Mouse (Mus musculus) neural tube, embryonic 12.5 days (tissue): ENCODE measurements around the gene Fzd4. TPM values are rescaled to one million over a fixed set of nuclear protein-coding genes. Genes with fewer than 3 reads are reported as not detected.
A peak's percentile ranks its signal among the peaks of the same experiment; 100 is the strongest.

Experiments used
- ATAC-seq: fragments of 200-750 bp; cut with Nextera tagmentation; 2 replicates; pipeline ENCODE4 v1.8.0; 2017; ENCODE audit warnings: low read depth, mild to moderate bottlenecking, moderate TSS enrichment, moderate library complexity; ENCODE audit not compliant: low FRiP score
- H3K27ac ChIP-seq: fragments of 300-500 bp; sonication (generic); 2 replicates; pipeline ENCODE4 v1.5.1; 2016
- H3K27me3 ChIP-seq: fragments of 300-500 bp; sonication (generic); replicated peaks from 2 replicates; pipeline ENCODE4 v1.6.1; 2016; ENCODE audit warnings: mild to moderate bottlenecking
- H3K36me3 ChIP-seq: fragments of 300-500 bp; sonication (generic); 2 replicates; pipeline ENCODE4 v1.6.1; 2016; ENCODE audit warnings: mild to moderate bottlenecking
- H3K4me1 ChIP-seq: fragments of 300-500 bp; sonication (generic); 2 replicates; pipeline ENCODE4 v1.6.1; 2016
- H3K4me2 ChIP-seq: fragments of 300-500 bp; sonication (generic); replicated peaks from 2 replicates; pipeline ENCODE4 v1.6.1; 2016; ENCODE audit warnings: mild to moderate bottlenecking
- H3K4me3 ChIP-seq: fragments of 300-500 bp; sonication (generic); 2 replicates; pipeline ENCODE4 v1.5.1; 2016
- H3K9ac ChIP-seq: fragments of 300-500 bp; sonication (generic); 2 replicates; pipeline ENCODE4 v1.6.1; 2016; ENCODE audit warnings: mild to moderate bottlenecking
- H3K9me3 ChIP-seq: fragments of 300-500 bp; sonication (generic); 2 replicates; pipeline ENCODE4 v1.6.1; 2016; ENCODE audit warnings: mild to moderate bottlenecking
- WGBS: fragments of 180-500 bp; shearing (Covaris S2); methylation state at CpG from one replicate; pipeline ENCODE4 v1.1.7; 2016; 5-methylcytosine and 5-hydroxymethylcytosine counted together
- polyA plus RNA-seq: library from polyadenylated mRNA; unstranded; fragments of >200 nt; fragmentation: Nextera tagmentation; extraction: Ambion mirVana; gene quantifications from 2 replicates; pipeline ENCODE4 v1.2.1, GENCODE M21; 2016

Fzd4 gene
- polyA plus RNA-seq, 1 experiment from 2014 or later, result 2.9 TPM

DNA sequence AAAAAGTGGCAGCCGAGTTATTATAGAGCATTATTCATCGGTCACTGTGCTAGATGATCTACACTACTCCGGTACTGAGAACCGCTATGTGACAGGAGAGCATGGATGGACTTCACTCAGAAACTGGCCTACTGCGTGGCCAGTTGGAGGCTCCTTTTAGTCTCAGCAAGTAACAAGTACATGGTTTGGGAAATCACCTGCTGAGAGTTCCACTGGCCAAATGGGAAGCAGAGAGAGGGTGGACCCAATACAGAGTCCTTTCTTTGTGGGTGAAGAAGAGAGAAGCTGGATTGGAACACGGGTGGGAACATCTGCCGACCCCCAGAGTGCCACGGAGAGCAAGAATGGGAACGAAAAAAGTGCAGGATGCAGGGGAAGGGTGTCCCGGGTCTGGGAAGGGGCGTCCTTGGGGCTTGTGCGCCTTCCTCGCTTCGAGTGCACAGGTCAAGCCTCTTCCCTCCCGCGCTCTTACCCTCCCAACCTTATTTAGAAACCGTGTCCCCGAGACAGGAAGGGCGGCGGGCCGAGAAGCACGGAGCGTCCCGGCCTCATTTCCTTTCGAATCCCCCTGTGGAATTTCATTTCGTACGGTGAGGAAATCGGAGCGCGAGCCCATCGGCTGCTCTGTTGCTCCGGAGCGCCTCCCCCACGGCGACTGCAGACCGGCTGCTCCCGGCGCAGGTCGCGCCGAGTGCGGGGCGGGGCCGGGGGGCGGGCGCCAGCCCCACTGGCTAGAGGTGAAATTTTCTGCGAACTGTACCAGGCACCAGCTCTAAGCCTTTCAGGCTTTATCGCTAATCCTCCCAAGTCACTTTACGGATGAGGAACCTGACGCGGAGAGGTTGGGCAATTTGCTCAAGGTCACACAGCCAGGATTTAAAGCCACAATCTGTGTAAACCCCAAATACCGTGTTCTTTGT lies 842 bp upstream of the Fzd4 start:
- H3K4me1 ChIP-seq, result peaks cover 4% of the 10 kb centered on the region; the same call in 1 of the 2 replicates
- no peaks in the 10 kb centered on the region for H3K9me3 ChIP-seq
- peak; percentile 84 for ATAC-seq
- H3K27ac ChIP-seq, result peak overlapping the region; percentile 32; the same call in 1 of the 2 replicates
- peak overlapping the region; percentile 57 for H3K4me3 ChIP-seq
- peak overlapping the region; percentile 94 for H3K4me2 ChIP-seq
- H3K27me3 ChIP-seq, result peaks cover 3% of the 10 kb centered on the region; the same call in 1 of the 2 replicates
- H3K9ac ChIP-seq, result peak overlapping the region; percentile 68
- no peaks in the 10 kb centered on the region for H3K36me3 ChIP-seq
- WGBS, result 6% methylated on average over 52 of the region's 52 CpGs

DNA sequence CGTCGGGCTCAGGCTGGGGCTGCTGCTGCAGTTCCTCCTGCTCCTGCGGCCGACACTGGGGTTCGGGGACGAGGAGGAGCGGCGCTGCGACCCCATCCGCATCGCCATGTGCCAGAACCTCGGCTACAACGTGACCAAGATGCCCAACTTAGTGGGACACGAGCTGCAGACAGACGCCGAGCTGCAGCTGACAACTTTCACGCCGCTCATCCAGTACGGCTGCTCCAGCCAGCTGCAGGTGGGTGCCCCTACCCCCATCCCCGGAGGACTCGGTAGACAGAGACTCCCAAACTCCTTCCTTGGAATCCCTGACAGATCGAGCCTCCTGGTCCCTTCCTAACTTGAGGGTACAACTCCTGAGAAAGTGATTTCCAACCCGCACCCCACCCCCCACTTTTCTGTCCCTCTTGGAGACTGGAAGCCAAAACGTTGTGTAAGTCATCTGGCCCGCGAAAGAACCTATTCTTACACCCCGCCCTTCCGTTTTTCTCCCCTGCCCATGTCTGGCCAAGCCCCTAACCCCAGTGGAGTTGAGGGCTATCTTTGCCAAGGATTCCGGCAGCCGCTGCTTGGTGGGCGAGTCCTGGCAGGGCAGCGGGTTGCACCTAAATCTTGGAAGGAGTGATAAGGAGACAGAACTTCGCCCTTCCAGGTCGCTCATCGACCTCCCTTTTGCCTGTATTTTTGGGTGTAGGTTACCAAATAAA lies 732 bp downstream of the Fzd4 start:
- under 1% methylated on average over 35 of the region's 35 CpGs for WGBS
- no peak for ATAC-seq

DNA sequence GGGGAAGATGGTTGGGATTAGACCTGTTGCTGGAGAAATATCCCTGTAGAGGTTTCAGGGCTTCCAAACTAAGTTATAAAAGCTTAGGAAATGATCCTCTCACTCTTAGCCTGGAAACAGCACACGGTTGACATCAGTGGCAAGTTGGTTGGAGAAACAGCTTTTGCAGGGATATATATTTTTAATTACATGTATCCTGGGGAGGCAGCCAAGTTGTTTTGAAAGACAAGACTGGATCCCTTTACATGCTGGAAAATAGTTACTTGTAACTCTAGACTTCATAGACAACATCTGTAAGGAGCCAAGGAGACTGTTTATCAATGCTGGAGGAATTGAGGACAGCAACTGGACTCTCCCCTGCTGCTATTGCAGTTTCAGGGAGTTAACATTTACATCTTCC lies 1.9 kb downstream of the Fzd4 start:
- no peak for ATAC-seq
- Histone ChIP-seq H3K9ac (no peak overlapping the region), H3K27me3 (peaks cover 3% of the 10 kb centered on the region; the same call in 1 of the 2 replicates), H3K9me3 (no peaks in the 10 kb centered on the region), H3K4me1 (peaks cover 4% of the 10 kb centered on the region; the same call in 1 of the 2 replicates), H3K36me3 (no peaks in the 10 kb centered on the region), H3K4me2 (0 out of 2 replicates have a peak overlapping the region, but pooled peaks have one; percentile 4), H3K4me3 (no peak overlapping the region), H3K27ac (no peak overlapping the region)
- 57% methylated on average over 1 of the region's 1 CpGs for WGBS

More for the DNA sequence above, 732 bp downstream of the Fzd4 start:
- H3K27me3 ChIP-seq, result peaks cover 3% of the 10 kb centered on the region; the same call in 1 of the 2 replicates
- H3K9ac ChIP-seq, result peak overlapping the region; percentile 68
- H3K4me3 ChIP-seq, result peak overlapping the region; percentile 57
- peak overlapping the region; percentile 94 for H3K4me2 ChIP-seq
- H3K4me1 ChIP-seq, result peaks cover 4% of the 10 kb centered on the region; the same call in 1 of the 2 replicates
- no peaks in the 10 kb centered on the region for H3K9me3 ChIP-seq
- no peaks in the 10 kb centered on the region for H3K36me3 ChIP-seq
- no peak overlapping the region for H3K27ac ChIP-seq

GRCm38 (mm10) chr7:89407006-89407940 lies 3.1 kb downstream of the Fzd4 start:
- 93% methylated on average over 24 of the region's 24 CpGs for WGBS
- Histone ChIP-seq H3K27ac (no peak overlapping the region), H3K9ac (no peak overlapping the region), H3K9me3 (no peaks in the 10 kb centered on the region), H3K4me1 (peaks cover 4% of the 10 kb centered on the region; the same call in 1 of the 2 replicates), H3K4me2 (0 out of 2 replicates have a peak overlapping the region, but pooled peaks have one; percentile 2), H3K27me3 (peaks cover 3% of the 10 kb centered on the region; the same call in 1 of the 2 replicates), H3K36me3 (no peaks in the 10 kb centered on the region), H3K4me3 (no peak overlapping the region)
- no peak for ATAC-seq

DNA sequence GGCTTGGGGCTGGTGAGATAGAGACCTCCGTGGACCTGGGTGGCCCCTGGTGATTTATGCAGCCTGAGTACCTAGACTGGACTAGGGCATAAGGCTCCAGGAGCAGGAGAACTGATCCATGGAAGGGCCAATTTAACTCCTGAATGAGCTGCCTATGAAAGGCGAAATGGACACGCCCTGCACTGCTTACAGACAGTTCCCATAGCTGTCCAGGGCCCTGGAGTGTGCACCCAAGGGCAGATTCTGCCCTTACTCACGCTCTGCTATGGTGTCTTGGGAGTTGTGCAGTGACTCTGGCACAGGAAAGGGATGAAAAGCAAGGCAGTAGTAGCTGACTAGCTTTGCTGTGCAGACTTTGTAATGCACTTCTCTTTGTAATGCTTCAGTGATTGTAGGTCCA lies 6.1 kb downstream of the Fzd4 start:
- H3K27me3 ChIP-seq, result 0 out of 2 replicates have a peak, but pooled peaks cover 3% of the 10 kb centered on the region
- H3K4me3 ChIP-seq, result no peak overlapping the region
- no peak overlapping the region for H3K27ac ChIP-seq
- H3K36me3 ChIP-seq, result no peaks in the 10 kb centered on the region
- no peak overlapping the region for H3K9ac ChIP-seq
- H3K4me1 ChIP-seq, result no peaks in the 10 kb centered on the region; the same call in 1 of the 2 replicates
- no peaks in the 10 kb centered on the region for H3K9me3 ChIP-seq
- ATAC-seq, result no peak
- H3K4me2 ChIP-seq, result no peak overlapping the region
- WGBS, result 67% methylated on average over 4 of the region's 4 CpGs

DNA sequence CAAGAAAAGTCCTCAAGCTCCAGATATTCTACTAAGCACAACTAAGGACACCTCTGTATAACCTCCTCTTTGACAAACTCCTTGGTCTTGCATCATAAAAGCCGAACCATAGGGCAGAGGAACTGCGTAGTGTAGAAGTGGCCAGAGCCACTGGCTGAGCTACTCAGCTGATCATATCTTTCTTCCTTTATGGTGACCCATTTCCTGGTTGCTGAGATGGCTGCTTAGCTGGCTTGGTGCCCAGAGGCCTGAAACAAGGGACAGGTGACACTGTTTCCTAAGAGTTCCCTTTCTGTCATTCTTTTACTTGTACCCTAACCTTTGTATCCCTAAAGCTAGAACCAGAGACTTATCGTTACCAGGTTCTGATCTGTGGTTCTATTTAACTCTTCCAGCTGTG lies 7.2 kb downstream of the Fzd4 start:
- ATAC-seq, result no peak
- no peaks in the 10 kb centered on the region for H3K4me1 ChIP-seq
- H3K4me3 ChIP-seq, result no peak overlapping the region
- H3K9me3 ChIP-seq, result no peaks in the 10 kb centered on the region
- no peak overlapping the region for H3K4me2 ChIP-seq
- 76% methylated on average over 3 of the region's 3 CpGs for WGBS
- no peak overlapping the region for H3K27ac ChIP-seq
- no peaks in the 10 kb centered on the region for H3K27me3 ChIP-seq
- no peak overlapping the region for H3K9ac ChIP-seq
- no peaks in the 10 kb centered on the region for H3K36me3 ChIP-seq

- Histone ChIP-seq H3K9me3 (no peaks in the 10 kb centered on the region), H3K4me2 (no peak overlapping the region), H3K27me3 (no peaks in the 10 kb centered on the region), H3K9ac (no peak overlapping the region), H3K27ac (no peak overlapping the region), H3K4me3 (no peak overlapping the region), H3K4me1 (no peaks in the 10 kb centered on the region), H3K36me3 (no peaks in the 10 kb centered on the region)
- ATAC-seq, result no peak
- 80% methylated on average over 7 of the region's 7 CpGs for WGBS
Observed at GRCm38 (mm10) chr7:89412094-89412493, 7.9 kb downstream of the Fzd4 start.

- H3K27ac ChIP-seq, result no peak overlapping the region
- ATAC-seq, result no peak
- H3K27me3 ChIP-seq, result no peaks in the 10 kb centered on the region
- no peaks in the 10 kb centered on the region for H3K36me3 ChIP-seq
- H3K4me2 ChIP-seq, result no peak overlapping the region
- no peak overlapping the region for H3K9ac ChIP-seq
- 89% methylated on average over 4 of the region's 4 CpGs for WGBS
- H3K4me1 ChIP-seq, result no peaks in the 10 kb centered on the region
- no peaks in the 10 kb centered on the region for H3K9me3 ChIP-seq
- H3K4me3 ChIP-seq, result no peak overlapping the region
Observed at GRCm38 (mm10) chr7:89416027-89416426, 11.9 kb downstream of the Fzd4 start.

- H3K9ac ChIP-seq, result no peak overlapping the region
- H3K4me2 ChIP-seq, result no peak overlapping the region
- no peaks in the 10 kb centered on the region for H3K27me3 ChIP-seq
- ATAC-seq, result no peak
- no peaks in the 10 kb centered on the region for H3K4me1 ChIP-seq
- H3K9me3 ChIP-seq, result no peaks in the 10 kb centered on the region
- H3K4me3 ChIP-seq, result no peak overlapping the region
- no peak overlapping the region for H3K27ac ChIP-seq
- WGBS, result 63% methylated on average over 2 of the region's 2 CpGs
- H3K36me3 ChIP-seq, result no peaks in the 10 kb centered on the region
Observed at GRCm38 (mm10) chr7:89417707-89418106, 13.6 kb downstream of the Fzd4 start.

DNA sequence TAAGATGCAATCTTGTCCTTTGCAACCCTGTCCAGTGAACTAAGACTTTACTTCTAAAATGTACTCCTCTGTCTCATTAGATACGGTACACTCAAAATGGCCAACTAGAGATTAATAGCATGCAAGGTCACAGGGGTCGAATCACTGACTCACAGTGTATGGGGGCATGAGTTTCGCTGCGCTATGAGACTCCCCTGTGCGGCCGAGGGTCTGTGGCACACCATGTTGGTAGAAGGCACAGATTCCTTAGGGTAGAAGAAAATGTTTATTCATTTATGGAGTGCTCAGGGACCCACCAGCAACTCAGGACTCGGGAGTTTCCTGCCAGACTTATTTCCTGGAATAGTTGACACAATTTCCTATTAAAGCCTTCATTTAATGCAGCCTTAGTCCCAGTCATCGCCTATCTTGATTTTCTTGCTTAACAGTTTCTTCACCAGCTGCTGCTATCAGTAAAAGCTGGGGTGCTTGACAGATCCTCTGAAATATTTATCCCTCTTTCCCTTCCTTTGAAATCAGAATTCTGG lies 14.0 kb downstream of the Fzd4 start:
- no peak overlapping the region for H3K4me2 ChIP-seq
- H3K9me3 ChIP-seq, result no peaks in the 10 kb centered on the region
- no peak overlapping the region for H3K27ac ChIP-seq
- H3K4me1 ChIP-seq, result no peaks in the 10 kb centered on the region
- no peaks in the 10 kb centered on the region for H3K36me3 ChIP-seq
- peak; percentile 44 for ATAC-seq
- 63% methylated on average over 8 of the region's 8 CpGs for WGBS
- H3K27me3 ChIP-seq, result no peaks in the 10 kb centered on the region
- no peak overlapping the region for H3K9ac ChIP-seq
- no peak overlapping the region for H3K4me3 ChIP-seq

DNA sequence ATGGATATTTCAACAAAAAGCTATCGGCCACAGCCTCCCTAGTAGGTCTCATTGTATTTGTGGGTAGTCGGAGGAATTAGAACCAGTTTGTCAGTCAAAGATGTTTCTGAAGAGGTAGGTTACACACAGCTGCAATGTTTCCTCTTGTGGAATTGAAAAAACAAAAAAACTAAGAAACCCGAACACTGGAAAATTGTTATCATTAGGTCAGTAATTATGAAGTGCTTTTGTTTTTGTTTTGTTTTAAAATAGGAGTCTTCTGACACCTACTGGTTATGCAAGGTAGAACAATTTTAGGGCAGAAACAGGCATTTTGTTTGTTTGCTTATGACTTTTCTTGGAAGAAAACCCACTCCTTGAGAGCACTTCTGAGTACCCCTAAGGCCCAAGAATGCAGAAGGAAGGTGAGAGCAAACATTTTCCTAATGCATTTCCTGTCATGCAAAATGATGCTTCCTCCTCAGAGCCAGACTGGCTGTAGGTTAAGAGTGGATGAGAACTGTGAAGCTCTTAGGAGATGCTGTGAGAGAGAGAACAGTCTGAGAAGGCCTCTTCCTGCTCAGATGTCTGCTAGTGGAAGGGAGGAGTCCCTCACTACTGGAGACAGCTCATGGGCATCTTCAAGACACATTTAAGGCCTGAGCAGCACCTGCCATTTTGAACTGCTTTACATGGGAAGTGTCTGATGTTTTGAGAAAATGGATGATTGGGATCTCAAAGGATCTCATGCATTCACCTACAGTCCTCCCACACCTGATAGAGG lies 14.9 kb downstream of the Fzd4 start:
- no peaks in the 10 kb centered on the region for H3K27me3 ChIP-seq
- H3K4me3 ChIP-seq, result no peak overlapping the region
- no peak for ATAC-seq
- WGBS, result 65% methylated on average over 3 of the region's 3 CpGs
- no peaks in the 10 kb centered on the region for H3K4me1 ChIP-seq
- no peaks in the 10 kb centered on the region for H3K36me3 ChIP-seq
- no peak overlapping the region for H3K4me2 ChIP-seq
- H3K9ac ChIP-seq, result no peak overlapping the region
- H3K27ac ChIP-seq, result no peak overlapping the region
- no peaks in the 10 kb centered on the region for H3K9me3 ChIP-seq
